Mouse (Mus musculus) large intestine, adult 2 months (tissue): ENCODE data around the gene Cryba1. TPM values are rescaled to one million over a fixed set of nuclear protein-coding genes. Genes with fewer than 3 reads are reported as not detected.

Source experiments
- polyA plus RNA-seq: library from polyadenylated mRNA; depleted of rRNA; stranded (reverse); fragments of >200 nt; gene quantifications from 2 replicates; pipeline ENCODE4 v1.2.3, GENCODE M21; 2012; rRNA removed

Gene Cryba1
- polyA plus RNA-seq, 1 experiment, result not detected

Other genes starting within 250 kb of the Cryba1 start
- 15.1 and 17.8 TPM in 2 replicates for gene Ankrd13b, start 235.6 kb downstream of the Cryba1 start, polyA plus RNA-seq
- 56.9 and 73.4 TPM in 2 replicates for gene Git1, start 231.7 kb downstream of the Cryba1 start, polyA plus RNA-seq
- 1.0 and 1.8 TPM in 2 replicates for gene Abhd15, start 210.2 kb downstream of the Cryba1 start, polyA plus RNA-seq
- 22.6 and 24.3 TPM in 2 replicates for gene Trp53i13, start 209.3 kb downstream of the Cryba1 start, polyA plus RNA-seq
- 0.05 TPM in 1 of 2 replicates, not detected in the other for gene Gm10392, start 206.1 kb downstream of the Cryba1 start, polyA plus RNA-seq
- gene Taok1, start 117.5 kb downstream of the Cryba1 start, polyA plus RNA-seq, result 2.9 and 4.4 TPM in 2 replicates
- gene Nufip2, start 39.1 kb downstream of the Cryba1 start, polyA plus RNA-seq, result 5.4 and 12.3 TPM in 2 replicates
- 69.0 and 73.6 TPM in 2 replicates for gene Myo18a, start 38.0 kb upstream of the Cryba1 start, polyA plus RNA-seq
- 0.02 TPM in 1 of 2 replicates, not detected in the other for gene Gm10277, start 62.5 kb upstream of the Cryba1 start, polyA plus RNA-seq
- gene Pipox, start 168.8 kb upstream of the Cryba1 start, polyA plus RNA-seq, result 8.4 and 21.5 TPM in 2 replicates
- gene Sez6, start 205.5 kb upstream of the Cryba1 start, polyA plus RNA-seq, result 0.18 and 0.48 TPM in 2 replicates